22 mouse cellular contexts compared by ENCODE assay signal in the genomic region with DNA sequence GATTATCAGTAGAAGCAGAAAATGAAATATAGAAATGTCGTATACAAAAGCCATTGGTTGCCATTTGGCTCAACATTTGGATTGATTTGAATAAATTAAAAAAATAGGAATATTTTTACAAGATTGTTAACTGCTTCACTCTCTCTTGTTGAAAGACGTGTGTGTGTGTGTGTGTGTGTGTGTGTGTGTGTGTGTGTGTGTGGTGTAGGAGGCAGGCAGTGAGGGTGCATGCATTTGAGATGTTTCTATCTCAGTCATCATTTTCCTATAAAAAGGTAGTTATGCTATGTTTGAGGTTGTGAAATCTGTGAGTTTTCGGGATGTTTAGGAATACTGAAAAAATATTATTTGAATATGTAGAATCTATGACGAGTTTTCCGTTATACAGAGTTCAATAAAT. TPM values are rescaled to one million over a fixed set of nuclear protein-coding genes. Genes with fewer than 3 reads are reported as not detected.
DNase-seq lines count a peak whose midpoint lies in the region; ATAC-seq and TF ChIP-seq lines count a peak whose summit lies in the region.
"Had no signal": no experiment of that assay in that cellular context is flagged by ENCODE, and none has a peak within 500 bp of the region (broad histone marks: within the 10 kb centered on the region; RNA-seq: fewer than 3 reads in every experiment).

No protein-coding gene starts in this region.

- no peak for TF ChIP-seq POLR2A in cerebellum, adult 2 months (IDR thresholded peaks at IDR 0.05; ENCODE audit: borderline replicate concordance, insufficient read depth, low read length)

- H3K4me3 ChIP-seq in cerebellum, adult 2 months (replicated peaks; ENCODE audit: insufficient read depth, low read depth, low read length): peak overlapping the region; percentile 68
- H3K4me3 ChIP-seq in midbrain, embryonic 12.5 days: peak overlapping the region; percentile 28
- no peak overlapping the region for H3K4me3 ChIP-seq in midbrain, embryonic 11.5 days (ENCODE audit: low read depth, low read length)
- H3K4me3 ChIP-seq in hindbrain, embryonic 15.5 days: peak overlapping the region; percentile 42
- H3K4me3 ChIP-seq in neural tube, embryonic 13.5 days: peak overlapping the region; percentile 45
- H3K4me3 ChIP-seq: embryonic facial prominence, embryonic 10.5 days; gastrocnemius, adult 2 months; heart, embryonic 13.5 days; lung, embryonic 15.5 days had no signal

- WGBS in cerebellum, adult 2 months: 20% methylated on average over 5 of the region's 5 CpGs
- WGBS in midbrain, embryonic 12.5 days: 82% methylated on average over 5 of the region's 5 CpGs
- WGBS in midbrain, embryonic 11.5 days: 80% methylated on average over 5 of the region's 5 CpGs
- WGBS in hindbrain, embryonic 15.5 days: 67% methylated on average over 5 of the region's 5 CpGs
- WGBS in neural tube, embryonic 13.5 days: 70% methylated on average over 5 of the region's 5 CpGs

- H3K36me3 ChIP-seq in midbrain, embryonic 12.5 days: no peaks in the 10 kb centered on the region
- no peaks in the 10 kb centered on the region for H3K36me3 ChIP-seq in midbrain, embryonic 11.5 days (ENCODE audit: control insufficient read depth, insufficient read depth, low read length)
- H3K36me3 ChIP-seq in hindbrain, embryonic 15.5 days: no peaks in the 10 kb centered on the region
- no peaks in the 10 kb centered on the region for H3K36me3 ChIP-seq in neural tube, embryonic 13.5 days
- H3K36me3 ChIP-seq: embryonic facial prominence, embryonic 10.5 days; heart, embryonic 13.5 days; lung, embryonic 15.5 days had no signal

- ATAC-seq in cerebellum, adult (ENCODE audit: insufficient number of reproducible peaks, low FRiP score, low TSS enrichment): no peak
- no peak for ATAC-seq in midbrain, embryonic 12.5 days (ENCODE audit: low FRiP score, low read depth)
- ATAC-seq in midbrain, embryonic 11.5 days (ENCODE audit: low FRiP score): no peak
- no peak for ATAC-seq in hindbrain, embryonic 15.5 days (ENCODE audit: low FRiP score, low read depth)
- ATAC-seq in neural tube, embryonic 13.5 days (ENCODE audit: low read depth): peak; percentile 59; the same call in 1 of the 2 replicates
- ATAC-seq: Patski had no signal

- peaks cover 4% of the 10 kb centered on the region for H3K4me1 ChIP-seq in cerebellum, adult 2 months (ENCODE audit: control insufficient read depth, insufficient read depth, low read length)
- peaks cover 3% of the 10 kb centered on the region; the same call in 1 of the 2 replicates for H3K4me1 ChIP-seq in midbrain, embryonic 12.5 days
- peaks cover 6% of the 10 kb centered on the region for H3K4me1 ChIP-seq in midbrain, embryonic 11.5 days (ENCODE audit: control insufficient read depth, insufficient read depth, low read length)
- peaks cover 8% of the 10 kb centered on the region; the same call in 1 of the 2 replicates for H3K4me1 ChIP-seq in hindbrain, embryonic 15.5 days (replicated peaks)
- peaks cover 19% of the 10 kb centered on the region for H3K4me1 ChIP-seq in neural tube, embryonic 13.5 days (replicated peaks)
- H3K4me1 ChIP-seq: embryonic facial prominence, embryonic 10.5 days; heart, embryonic 13.5 days; lung, embryonic 15.5 days had no signal

- peak overlapping the region; percentile 32 for H3K4me2 ChIP-seq in midbrain, embryonic 12.5 days (replicated peaks)
- H3K4me2 ChIP-seq in midbrain, embryonic 11.5 days: no peak overlapping the region
- peak overlapping the region; percentile 52 for H3K4me2 ChIP-seq in hindbrain, embryonic 15.5 days
- H3K4me2 ChIP-seq in neural tube, embryonic 13.5 days: peak overlapping the region; percentile 49
- H3K4me2 ChIP-seq: heart, embryonic 13.5 days; lung, embryonic 15.5 days had no signal

- H3K9ac ChIP-seq in midbrain, embryonic 12.5 days (replicated peaks): no peak overlapping the region
- H3K9ac ChIP-seq in midbrain, embryonic 11.5 days (ENCODE audit: low read length): no peak overlapping the region
- H3K9ac ChIP-seq in hindbrain, embryonic 15.5 days: peak overlapping the region; percentile 33; the same call in 1 of the 2 replicates
- H3K9ac ChIP-seq in neural tube, embryonic 13.5 days: peak overlapping the region; percentile 69
- H3K9ac ChIP-seq: heart, embryonic 13.5 days; liver, embryonic 14.5 days; lung, embryonic 15.5 days had no signal

- DNase-seq in cerebellum, adult 2 months: no peak
- DNase-seq in midbrain, embryonic 11.5 days (ENCODE audit: low spot score, missing footprints): no peak
- DNase-seq in MN1 (ENCODE audit: low spot score): no peak
- DNase-seq in layer of hippocampus, adult 8-10 months (ENCODE audit: low spot score in 2 of 2): no peak
- DNase-seq: adrenal gland, postnatal 10 days; gastrocnemius, adult 2 months; kidney, adult 8-10 months; kidney, postnatal 36 days; lung, postnatal 4 days; thymus, adult 2 months had no signal

- no peaks in the 10 kb centered on the region for H3K9me3 ChIP-seq in midbrain, embryonic 12.5 days
- no peaks in the 10 kb centered on the region for H3K9me3 ChIP-seq in midbrain, embryonic 11.5 days (ENCODE audit: control insufficient read depth, low read length)
- H3K9me3 ChIP-seq in hindbrain, embryonic 15.5 days: no peaks in the 10 kb centered on the region
- no peaks in the 10 kb centered on the region for H3K9me3 ChIP-seq in neural tube, embryonic 13.5 days
- H3K9me3 ChIP-seq: embryonic facial prominence, embryonic 10.5 days; heart, embryonic 13.5 days; lung, embryonic 15.5 days had no signal

- no peaks in the 10 kb centered on the region for H3K27me3 ChIP-seq in cerebellum, adult 2 months (ENCODE audit: control insufficient read depth, insufficient read depth, low read length)
- H3K27me3 ChIP-seq in midbrain, embryonic 12.5 days: no peaks in the 10 kb centered on the region
- no peaks in the 10 kb centered on the region for H3K27me3 ChIP-seq in midbrain, embryonic 11.5 days (ENCODE audit: control insufficient read depth, insufficient read depth, low read length)
- H3K27me3 ChIP-seq in hindbrain, embryonic 15.5 days: no peaks in the 10 kb centered on the region
- H3K27me3 ChIP-seq in neural tube, embryonic 13.5 days: no peaks in the 10 kb centered on the region
- H3K27me3 ChIP-seq: heart, embryonic 13.5 days; lung, embryonic 15.5 days had no signal

- peak overlapping the region; percentile 85; the same call in 1 of the 2 replicates for H3K27ac ChIP-seq in cerebellum, adult 2 months (ENCODE audit: insufficient read depth, low read length)
- H3K27ac ChIP-seq in midbrain, embryonic 12.5 days (replicated peaks): no peak overlapping the region
- no peak overlapping the region for H3K27ac ChIP-seq in midbrain, embryonic 11.5 days (ENCODE audit: low read depth, low read length)
- H3K27ac ChIP-seq in hindbrain, embryonic 15.5 days (replicated peaks): peak overlapping the region; percentile 85
- H3K27ac ChIP-seq in neural tube, embryonic 13.5 days (replicated peaks): no peak overlapping the region
- H3K27ac ChIP-seq: embryonic facial prominence, embryonic 10.5 days; gastrocnemius, adult 2 months; heart, embryonic 13.5 days; liver, embryonic 14.5 days; lung, embryonic 15.5 days had no signal

- TF ChIP-seq CTCF in cerebellum, adult 2 months (IDR thresholded peaks at IDR 0.05; ENCODE audit: borderline replicate concordance, insufficient read depth, low read depth, low read length): no peak

RNA-seq across cellular contexts. Expression of a gene that starts 1.3 kb away (rescaled TPM):
- 91.0 and 99.4 TPM in 2 replicates for polyA plus RNA-seq in cerebellum, adult 2 months (2012; rRNA removed)
- polyA plus RNA-seq in midbrain, embryonic 12.5 days (2016; fragmentation: Nextera tagmentation; extraction: Ambion mirVana): 14.8 and 15.4 TPM in 2 replicates
- 8.9 and 9.5 TPM in 2 replicates for polyA plus RNA-seq in midbrain, embryonic 11.5 days (2014; fragmentation: Nextera tagmentation; extraction: Ambion mirVana)
- 44.2 and 45.7 TPM in 2 replicates for polyA plus RNA-seq in hindbrain, embryonic 15.5 days (2015; fragmentation: Nextera tagmentation; extraction: Ambion mirVana)
- 30.5 and 33.5 TPM in 2 replicates for polyA plus RNA-seq in neural tube, embryonic 13.5 days (2015; fragmentation: Nextera tagmentation; extraction: Ambion mirVana)
- total RNA-seq in layer of hippocampus, adult 8-10 months (2022): 100 to 1,000 TPM; 216 to 259 (median 245) TPM
- total RNA-seq: granulocyte monocyte progenitor cell, adult 5-6 weeks; monocyte, adult 5-6 weeks; neutrophil, adult 5-6 weeks had no signal

RNA-seq across cellular contexts. Expression of a gene that starts 54.4 kb away (rescaled TPM):
- 2.5 and 2.7 TPM in 2 replicates for polyA plus RNA-seq in cerebellum, adult 2 months (2012; rRNA removed)
- 44.6 and 48.2 TPM in 2 replicates for polyA plus RNA-seq in midbrain, embryonic 12.5 days (2016; fragmentation: Nextera tagmentation; extraction: Ambion mirVana)
- 24.8 and 30.0 TPM in 2 replicates for polyA plus RNA-seq in midbrain, embryonic 11.5 days (2014; fragmentation: Nextera tagmentation; extraction: Ambion mirVana)
- polyA plus RNA-seq in hindbrain, embryonic 15.5 days (2015; fragmentation: Nextera tagmentation; extraction: Ambion mirVana): 46.9 and 47.7 TPM in 2 replicates
- 39.9 and 50.6 TPM in 2 replicates for polyA plus RNA-seq in neural tube, embryonic 13.5 days (2015; fragmentation: Nextera tagmentation; extraction: Ambion mirVana)
- total RNA-seq in layer of hippocampus, adult 8-10 months (2022): 10 to 100 TPM; 29.8 to 40.6 (median 34.1) TPM
- total RNA-seq: granulocyte monocyte progenitor cell, adult 5-6 weeks; monocyte, adult 5-6 weeks; neutrophil, adult 5-6 weeks had no signal

Comparison
In these comparisons a context has a peak if more than half of its experiments do, and no peak if none do; other contexts are left out.
1. H3K27ac ChIP-seq: peak in cerebellum, adult 2 months (single experiment) and hindbrain, embryonic 15.5 days (single experiment); none in midbrain, embryonic 12.5 days (single experiment), midbrain, embryonic 11.5 days (single experiment) and neural tube, embryonic 13.5 days (single experiment).
2. H3K9ac ChIP-seq: peak in hindbrain, embryonic 15.5 days (single experiment) and neural tube, embryonic 13.5 days (single experiment); none in midbrain, embryonic 12.5 days (single experiment) and midbrain, embryonic 11.5 days (single experiment).